In the genomic region with DNA sequence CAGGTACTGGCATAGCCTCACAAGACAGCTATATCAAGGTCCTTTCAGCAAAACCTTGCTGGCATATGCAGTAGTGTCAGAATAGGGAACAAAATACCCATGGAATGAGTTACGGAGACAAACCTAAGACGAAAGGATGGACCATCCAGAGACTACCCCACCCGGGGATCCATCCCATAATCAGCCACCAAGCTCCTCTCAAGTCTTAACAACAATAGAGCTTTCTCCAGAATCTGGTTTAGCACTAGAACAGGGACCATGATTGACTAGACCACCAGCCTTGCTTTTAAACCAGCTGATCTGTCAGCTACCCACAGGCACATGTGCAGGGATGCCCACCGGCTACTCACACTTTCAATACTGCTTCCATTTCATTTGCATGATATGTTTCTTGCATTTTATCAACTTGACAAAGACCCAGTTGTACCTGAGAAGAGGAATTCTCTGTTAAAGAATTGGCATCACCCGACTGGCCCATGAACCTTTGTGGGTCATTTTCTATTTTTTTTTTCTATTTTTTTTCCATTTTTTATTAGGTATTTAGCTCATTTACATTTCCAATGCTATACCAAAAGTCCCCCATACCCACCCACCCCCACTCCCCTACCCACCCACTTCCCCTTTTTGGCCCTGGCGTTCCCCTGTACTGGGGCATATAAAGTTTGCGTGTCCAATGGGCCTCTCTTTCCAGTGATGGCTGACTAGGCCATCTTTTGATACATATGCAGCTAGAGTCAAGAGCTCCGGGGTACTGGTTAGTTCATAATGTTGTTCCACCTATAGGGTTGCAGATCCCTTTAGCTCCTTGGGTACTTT, we compare ENCODE assay signal across 11 mouse cellular contexts. TPM values are rescaled to one million over a fixed set of nuclear protein-coding genes. Genes with fewer than 3 reads are reported as not detected.
DNase-seq lines count a peak whose midpoint lies in the region; ATAC-seq and TF ChIP-seq lines count a peak whose summit lies in the region.
"Not testable (repeated sequence)": the region's sequence is repeated elsewhere in the genome, so short reads cannot be mapped to it uniquely, and the experiment has no call there.
"Had no signal": no experiment of that assay in that cellular context is flagged by ENCODE, and none has a peak within 500 bp of the region (broad histone marks: within the 10 kb centered on the region; RNA-seq: fewer than 3 reads in every experiment).

No protein-coding gene starts in this region.

- 91% methylated on average over 5 of the region's 8 CpGs for WGBS in forebrain, embryonic 12.5 days
- 83% methylated on average over 5 of the region's 8 CpGs for WGBS in heart, embryonic 15.5 days
- 91% methylated on average over 5 of the region's 8 CpGs for WGBS in intestine, embryonic 14.5 days
- WGBS in limb, embryonic 12.5 days = 93% methylated on average over 5 of the region's 8 CpGs
- 89% methylated on average over 5 of the region's 8 CpGs for WGBS in lung, embryonic 16.5 days
- WGBS in stomach, postnatal 0 days = 92% methylated on average over 5 of the region's 8 CpGs

- H3K4me3 ChIP-seq in forebrain, embryonic 12.5 days (replicated peaks); heart, embryonic 15.5 days; intestine, embryonic 14.5 days (ENCODE audit: low read depth, low read length); limb, embryonic 12.5 days (replicated peaks); lung, embryonic 16.5 days (ENCODE audit: low read length); stomach, postnatal 0 days (ENCODE audit: low read depth, low read length): not testable (repeated sequence)

- peak; percentile 73 for ATAC-seq in forebrain, embryonic 12.5 days (ENCODE audit: low FRiP score)
- ATAC-seq in heart, embryonic 15.5 days (replicated peaks; ENCODE audit: insufficient number of reproducible peaks, insufficient read depth, low FRiP score, low read depth) = peak; percentile 76
- peak; percentile 78 for ATAC-seq in intestine, embryonic 14.5 days (replicated peaks; ENCODE audit: low FRiP score, low TSS enrichment, low read depth)
- ATAC-seq in limb, embryonic 12.5 days (ENCODE audit: insufficient number of reproducible peaks, insufficient read depth, low FRiP score, low TSS enrichment, low read depth) = peak; percentile 79
- ATAC-seq in lung, embryonic 16.5 days (ENCODE audit: low read depth) = 0 out of 2 replicates have a peak, but pooled peaks have one; percentile 43
- ATAC-seq in stomach, postnatal 0 days (ENCODE audit: low FRiP score, low TSS enrichment) = peak; percentile 74

- not testable (repeated sequence) for H3K4me1 ChIP-seq in forebrain, embryonic 12.5 days; heart, embryonic 15.5 days (replicated peaks); intestine, embryonic 14.5 days (replicated peaks; ENCODE audit: control insufficient read depth, insufficient read depth, low read length); limb, embryonic 12.5 days (replicated peaks); lung, embryonic 16.5 days (replicated peaks; ENCODE audit: control insufficient read depth, insufficient read depth, low read length); stomach, postnatal 0 days (replicated peaks; ENCODE audit: control insufficient read depth, insufficient read depth)

- not testable (repeated sequence) for H3K27ac ChIP-seq in forebrain, embryonic 12.5 days; heart, embryonic 15.5 days; intestine, embryonic 14.5 days (ENCODE audit: low read depth); limb, embryonic 12.5 days; lung, embryonic 16.5 days (ENCODE audit: low read length); stomach, postnatal 0 days (replicated peaks)

- H3K9me3 ChIP-seq in forebrain, embryonic 12.5 days = peaks cover 16% of the 10 kb centered on the region
- H3K9me3 ChIP-seq in heart, embryonic 15.5 days (replicated peaks); intestine, embryonic 14.5 days (ENCODE audit: control insufficient read depth, low read length); lung, embryonic 16.5 days (ENCODE audit: control insufficient read depth, low read length); stomach, postnatal 0 days (ENCODE audit: control insufficient read depth, low read length): not testable (repeated sequence)
- H3K9me3 ChIP-seq in limb, embryonic 12.5 days = peaks cover 30% of the 10 kb centered on the region

- H3K27me3 ChIP-seq in forebrain, embryonic 12.5 days; heart, embryonic 15.5 days; intestine, embryonic 14.5 days (replicated peaks; ENCODE audit: control insufficient read depth, insufficient read depth, low read length); limb, embryonic 12.5 days; lung, embryonic 16.5 days (ENCODE audit: control insufficient read depth, insufficient read depth, low read depth, low read length); stomach, postnatal 0 days (ENCODE audit: control insufficient read depth, insufficient read depth, low read length): not testable (repeated sequence)

- not testable (repeated sequence) for TF ChIP-seq CTCF in stomach, postnatal 0 days (IDR thresholded peaks at IDR 0.05; ENCODE audit: low read depth)

- TF ChIP-seq EP300 in stomach, postnatal 0 days (optimal IDR thresholded peaks at IDR 0.05) = not testable (repeated sequence)

- H3K4me2 ChIP-seq in forebrain, embryonic 12.5 days; heart, embryonic 15.5 days; intestine, embryonic 14.5 days (ENCODE audit: low read length); limb, embryonic 12.5 days; lung, embryonic 16.5 days (ENCODE audit: low read depth, low read length); stomach, postnatal 0 days (replicated peaks; ENCODE audit: low read depth): not testable (repeated sequence)

- DNase-seq in MN1 (ENCODE audit: low spot score) = peak; percentile 14
- not testable (repeated sequence) for DNase-seq in intestine, embryonic 14.5 days (ENCODE audit: low spot score); stomach, postnatal 0 days (ENCODE audit: low spot score)
- DNase-seq in neural tube, embryonic 10.5 days (ENCODE audit: extremely low spot score, low spot score) = peak; percentile 12

- not testable (repeated sequence) for H3K9ac ChIP-seq in forebrain, embryonic 12.5 days; heart, embryonic 15.5 days; intestine, embryonic 14.5 days (ENCODE audit: low read length); limb, embryonic 12.5 days (replicated peaks); lung, embryonic 16.5 days (ENCODE audit: low read length); stomach, postnatal 0 days (ENCODE audit: low read length)

- not testable (repeated sequence) for H3K36me3 ChIP-seq in forebrain, embryonic 12.5 days (replicated peaks); heart, embryonic 15.5 days; intestine, embryonic 14.5 days (ENCODE audit: control insufficient read depth, insufficient read depth, low read length); limb, embryonic 12.5 days; lung, embryonic 16.5 days (ENCODE audit: control insufficient read depth, insufficient read depth, low read length); stomach, postnatal 0 days (ENCODE audit: control insufficient read depth, insufficient read depth, low read length)

RNA-seq across cellular contexts. Expression of a gene that starts 17.8 kb away (rescaled TPM):
- polyA plus RNA-seq in forebrain, embryonic 12.5 days (2016; fragmentation: Nextera tagmentation; extraction: Ambion mirVana) = not detected in 2 replicates
- not detected in 2 replicates for polyA plus RNA-seq in heart, embryonic 15.5 days (2015; fragmentation: Nextera tagmentation; extraction: Ambion mirVana)
- polyA plus RNA-seq in intestine, embryonic 14.5 days (2014; fragmentation: Nextera tagmentation; extraction: Ambion mirVana) = not detected in 2 replicates
- polyA plus RNA-seq in limb, embryonic 12.5 days (2016; fragmentation: Nextera tagmentation; extraction: Ambion mirVana) = not detected in 2 replicates
- not detected in 2 replicates for polyA plus RNA-seq in lung, embryonic 16.5 days (2015; fragmentation: Nextera tagmentation; extraction: Ambion mirVana)
- not detected in 2 replicates for polyA plus RNA-seq in stomach, postnatal 0 days (2015; fragmentation: Nextera tagmentation; extraction: Ambion mirVana)
- polyA plus RNA-seq: frontal cortex, adult 2 months; limb, embryonic 10.5 days; thymus, adult 2 months had no signal

RNA-seq across cellular contexts. Expression of a gene that starts 39.4 kb away (rescaled TPM):
- not detected in 2 replicates for polyA plus RNA-seq in forebrain, embryonic 12.5 days (2016; fragmentation: Nextera tagmentation; extraction: Ambion mirVana)
- polyA plus RNA-seq in heart, embryonic 15.5 days (2015; fragmentation: Nextera tagmentation; extraction: Ambion mirVana) = not detected in 2 replicates
- not detected in 2 replicates for polyA plus RNA-seq in intestine, embryonic 14.5 days (2014; fragmentation: Nextera tagmentation; extraction: Ambion mirVana)
- polyA plus RNA-seq in limb, embryonic 12.5 days (2016; fragmentation: Nextera tagmentation; extraction: Ambion mirVana) = not detected in 2 replicates
- not detected in 2 replicates for polyA plus RNA-seq in lung, embryonic 16.5 days (2015; fragmentation: Nextera tagmentation; extraction: Ambion mirVana)
- polyA plus RNA-seq in stomach, postnatal 0 days (2015; fragmentation: Nextera tagmentation; extraction: Ambion mirVana) = 0.23 TPM in 1 of 2 replicates, not detected in the other
- polyA plus RNA-seq: frontal cortex, adult 2 months; limb, embryonic 10.5 days; thymus, adult 2 months had no signal

RNA-seq across cellular contexts. Expression of a gene that starts 55.8 kb away (rescaled TPM):
- polyA plus RNA-seq in forebrain, embryonic 12.5 days (2016; fragmentation: Nextera tagmentation; extraction: Ambion mirVana) = not detected in 2 replicates
- 0.19 TPM in 1 of 2 replicates, not detected in the other for polyA plus RNA-seq in heart, embryonic 15.5 days (2015; fragmentation: Nextera tagmentation; extraction: Ambion mirVana)
- polyA plus RNA-seq in intestine, embryonic 14.5 days (2014; fragmentation: Nextera tagmentation; extraction: Ambion mirVana) = not detected in 2 replicates
- polyA plus RNA-seq in limb, embryonic 12.5 days (2016; fragmentation: Nextera tagmentation; extraction: Ambion mirVana) = not detected in 2 replicates
- polyA plus RNA-seq in lung, embryonic 16.5 days (2015; fragmentation: Nextera tagmentation; extraction: Ambion mirVana) = not detected in 2 replicates
- polyA plus RNA-seq in stomach, postnatal 0 days (2015; fragmentation: Nextera tagmentation; extraction: Ambion mirVana) = not detected in 2 replicates
- polyA plus RNA-seq: frontal cortex, adult 2 months; limb, embryonic 10.5 days; thymus, adult 2 months had no signal
